In the genomic region with DNA sequence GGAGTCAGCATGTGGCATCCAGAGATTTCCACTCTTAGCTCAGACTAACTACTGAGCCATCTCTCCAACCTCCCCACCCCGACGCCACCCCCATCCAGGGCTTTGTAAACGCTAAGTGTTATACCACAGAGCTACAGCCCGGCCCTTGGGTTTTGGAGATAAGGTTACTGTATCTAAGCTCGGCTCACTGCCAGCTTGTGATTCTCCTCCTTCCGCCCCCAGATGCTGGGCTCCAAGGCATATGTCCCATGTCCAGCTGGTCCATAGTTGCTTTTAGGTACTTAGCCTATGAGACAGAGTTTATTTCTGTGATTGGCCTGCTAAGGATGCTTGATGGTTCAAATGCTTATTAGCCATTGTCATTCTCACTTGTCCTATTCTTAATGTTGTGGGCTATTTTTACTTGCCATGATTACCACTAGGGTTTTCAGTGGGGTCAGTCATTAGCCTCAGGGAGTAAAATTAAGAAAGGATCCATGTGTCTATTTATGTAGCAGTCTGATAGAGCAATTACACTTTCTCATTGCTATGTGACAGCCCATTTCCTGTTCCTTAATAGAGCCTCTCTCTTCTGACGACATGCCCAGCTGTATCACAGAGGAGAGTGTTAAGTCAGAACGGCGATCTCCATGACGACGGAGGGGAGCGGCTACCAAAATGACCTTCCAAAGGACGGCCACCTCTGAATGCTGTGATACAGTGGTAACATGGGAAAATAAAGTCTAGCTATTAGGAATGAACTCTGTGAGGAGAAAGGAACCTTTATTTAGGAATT, we compare ENCODE assay signal across 10 mouse cellular contexts. TPM values are rescaled to one million over a fixed set of nuclear protein-coding genes. Genes with fewer than 3 reads are reported as not detected.
DNase-seq lines count a peak whose midpoint lies in the region; ATAC-seq and TF ChIP-seq lines count a peak whose summit lies in the region.
"Had no signal": no experiment of that assay in that cellular context is flagged by ENCODE, and none has a peak within 500 bp of the region (broad histone marks: within the 10 kb centered on the region; RNA-seq: fewer than 3 reads in every experiment).

No protein-coding gene starts in this region.

- no peaks in the 10 kb centered on the region for H3K27me3 ChIP-seq in lung, embryonic 16.5 days (ENCODE audit: control insufficient read depth, insufficient read depth, low read depth, low read length)
- H3K27me3 ChIP-seq in embryonic facial prominence, embryonic 15.5 days = no peaks in the 10 kb centered on the region
- H3K27me3 ChIP-seq in intestine, postnatal 0 days (replicated peaks; ENCODE audit: control insufficient read depth, insufficient read depth, low read length) = no peaks in the 10 kb centered on the region
- H3K27me3 ChIP-seq in stomach, embryonic 14.5 days (ENCODE audit: control insufficient read depth, insufficient read depth, low read length) = no peaks in the 10 kb centered on the region
- H3K27me3 ChIP-seq: limb, embryonic 12.5 days had no signal

- no peak for DNase-seq in lung, adult 2 months
- no peak for DNase-seq in right cerebral cortex, postnatal 36 days (ENCODE audit: low spot score in 2 of 2)
- DNase-seq in layer of hippocampus, adult 8-10 months (ENCODE audit: low spot score in 2 of 2) = no peak
- no peak for DNase-seq in cerebellum, adult 18-20 months

- H3K27ac ChIP-seq in lung, embryonic 16.5 days (ENCODE audit: low read length) = no peak overlapping the region; the same call in 1 of the 2 replicates
- no peak overlapping the region for H3K27ac ChIP-seq in embryonic facial prominence, embryonic 15.5 days (replicated peaks)
- no peak overlapping the region for H3K27ac ChIP-seq in intestine, postnatal 0 days (ENCODE audit: low read depth, low read length)
- H3K27ac ChIP-seq in stomach, embryonic 14.5 days (ENCODE audit: low read length) = no peak overlapping the region
- H3K27ac ChIP-seq: limb, embryonic 12.5 days had no signal

- peak; percentile 82 for ATAC-seq in lung, embryonic 16.5 days (ENCODE audit: low read depth)
- peak; percentile 34; the same call in 1 of the 2 replicates for ATAC-seq in embryonic facial prominence, embryonic 15.5 days (ENCODE audit: insufficient number of reproducible peaks, low FRiP score, low TSS enrichment, low read depth)
- peak; percentile 47; the same call in 1 of the 2 replicates for ATAC-seq in intestine, postnatal 0 days
- ATAC-seq in stomach, embryonic 14.5 days (ENCODE audit: insufficient number of reproducible peaks, insufficient read depth, low FRiP score, low read depth) = peak; percentile 64; the same call in 1 of the 2 replicates
- ATAC-seq: activated CD4-positive, CD25-positive, alpha-beta regulatory T cell, adult 4 months had no signal

- WGBS in lung, embryonic 16.5 days = 27% methylated on average over 13 of the region's 13 CpGs
- WGBS in lung, adult 2 months = 30% methylated on average over 13 of the region's 13 CpGs
- whole genome bisulfite sequencing in embryonic facial prominence, embryonic 15.5 days = 45% methylated on average over 13 of the region's 13 CpGs
- 38% methylated on average over 13 of the region's 13 CpGs for WGBS in intestine, postnatal 0 days
- WGBS in stomach, embryonic 14.5 days = 38% methylated on average over 13 of the region's 13 CpGs

- no peak overlapping the region for H3K9ac ChIP-seq in lung, embryonic 16.5 days (ENCODE audit: low read length)
- no peak overlapping the region for H3K9ac ChIP-seq in embryonic facial prominence, embryonic 15.5 days
- no peak overlapping the region for H3K9ac ChIP-seq in intestine, postnatal 0 days (ENCODE audit: low read depth, low read length)
- no peak overlapping the region for H3K9ac ChIP-seq in stomach, embryonic 14.5 days (replicated peaks; ENCODE audit: low read depth, low read length)
- H3K9ac ChIP-seq: limb, embryonic 12.5 days had no signal

- no peaks in the 10 kb centered on the region for H3K36me3 ChIP-seq in lung, embryonic 16.5 days (ENCODE audit: control insufficient read depth, insufficient read depth, low read length)
- H3K36me3 ChIP-seq in embryonic facial prominence, embryonic 15.5 days = no peaks in the 10 kb centered on the region
- no peaks in the 10 kb centered on the region for H3K36me3 ChIP-seq in intestine, postnatal 0 days (ENCODE audit: control insufficient read depth, insufficient read depth)
- no peaks in the 10 kb centered on the region for H3K36me3 ChIP-seq in stomach, embryonic 14.5 days (ENCODE audit: control insufficient read depth, insufficient read depth, low read length)
- H3K36me3 ChIP-seq: limb, embryonic 12.5 days had no signal

- no peak for TF ChIP-seq CTCF in lung, adult 2 months (IDR thresholded peaks at IDR 0.05; ENCODE audit: insufficient read depth, low read length)
- TF ChIP-seq CTCF in intestine, postnatal 0 days (IDR thresholded peaks at IDR 0.05; ENCODE audit: low read depth) = no peak

- H3K4me1 ChIP-seq in lung, embryonic 16.5 days (replicated peaks; ENCODE audit: control insufficient read depth, insufficient read depth, low read length) = peaks cover 9% of the 10 kb centered on the region; the same call in 1 of the 2 replicates
- H3K4me1 ChIP-seq in lung, adult 2 months (ENCODE audit: control insufficient read depth, insufficient read depth, low read length) = 0 out of 2 replicates have a peak, but pooled peaks cover 2% of the 10 kb centered on the region
- H3K4me1 ChIP-seq in embryonic facial prominence, embryonic 15.5 days = peaks cover 4% of the 10 kb centered on the region; the same call in 1 of the 2 replicates
- no peaks in the 10 kb centered on the region for H3K4me1 ChIP-seq in intestine, postnatal 0 days (replicated peaks; ENCODE audit: control insufficient read depth, insufficient read depth, low read length)
- H3K4me1 ChIP-seq in stomach, embryonic 14.5 days (ENCODE audit: control insufficient read depth, insufficient read depth, low read length) = 0 out of 2 replicates have a peak, but pooled peaks cover 5% of the 10 kb centered on the region

- H3K4me3 ChIP-seq in lung, embryonic 16.5 days (ENCODE audit: low read length) = no peak overlapping the region
- H3K4me3 ChIP-seq in lung, adult 2 months (replicated peaks; ENCODE audit: extremely low read depth, low read depth, low read length) = no peak overlapping the region
- H3K4me3 ChIP-seq in embryonic facial prominence, embryonic 15.5 days (replicated peaks) = no peak overlapping the region
- no peak overlapping the region for H3K4me3 ChIP-seq in intestine, postnatal 0 days (ENCODE audit: low read depth, low read length)
- H3K4me3 ChIP-seq in stomach, embryonic 14.5 days (ENCODE audit: low read depth, low read length) = no peak overlapping the region
- H3K4me3 ChIP-seq: limb, embryonic 12.5 days had no signal

- H3K4me2 ChIP-seq in lung, embryonic 16.5 days (ENCODE audit: low read depth, low read length) = no peak overlapping the region
- H3K4me2 ChIP-seq in embryonic facial prominence, embryonic 15.5 days (replicated peaks) = no peak overlapping the region
- no peak overlapping the region for H3K4me2 ChIP-seq in intestine, postnatal 0 days (replicated peaks; ENCODE audit: low read depth)
- no peak overlapping the region for H3K4me2 ChIP-seq in stomach, embryonic 14.5 days (replicated peaks; ENCODE audit: low read depth, low read length)
- H3K4me2 ChIP-seq: limb, embryonic 12.5 days had no signal

- no peaks in the 10 kb centered on the region for H3K9me3 ChIP-seq in lung, embryonic 16.5 days (ENCODE audit: control insufficient read depth, low read length)
- H3K9me3 ChIP-seq in embryonic facial prominence, embryonic 15.5 days (replicated peaks) = no peaks in the 10 kb centered on the region
- no peaks in the 10 kb centered on the region for H3K9me3 ChIP-seq in intestine, postnatal 0 days (ENCODE audit: control insufficient read depth)
- H3K9me3 ChIP-seq in stomach, embryonic 14.5 days (ENCODE audit: control insufficient read depth, low read depth, low read length) = no peaks in the 10 kb centered on the region
- H3K9me3 ChIP-seq: limb, embryonic 12.5 days had no signal

- TF ChIP-seq POLR2A in lung, adult 2 months (IDR thresholded peaks at IDR 0.05; ENCODE audit: borderline replicate concordance, extremely low read depth, low read depth, low read length) = no peak

RNA-seq across cellular contexts. Expression of a gene that starts 5.8 kb away (rescaled TPM):
- polyA plus RNA-seq in lung, embryonic 16.5 days (2015; fragmentation: Nextera tagmentation; extraction: Ambion mirVana) = 354 and 375 TPM in 2 replicates
- 13.8 and 23.5 TPM in 2 replicates for polyA plus RNA-seq in lung, adult 2 months (2012; rRNA removed)
- 368 and 388 TPM in 2 replicates for polyA plus RNA-seq in embryonic facial prominence, embryonic 15.5 days (2015; fragmentation: Nextera tagmentation; extraction: Ambion mirVana)
- 156 and 157 TPM in 2 replicates for polyA plus RNA-seq in intestine, postnatal 0 days (2015; fragmentation: Nextera tagmentation; extraction: Ambion mirVana)
- 396 and 425 TPM in 2 replicates for polyA plus RNA-seq in stomach, embryonic 14.5 days (2014; fragmentation: Nextera tagmentation; extraction: Ambion mirVana)
- total RNA-seq in layer of hippocampus, adult 8-10 months (2022) = 100 to 1,000 TPM; 174 to 197 (median 187) TPM

RNA-seq across cellular contexts. Expression of a gene that starts 47.0 kb away (rescaled TPM):
- 39.5 and 40.3 TPM in 2 replicates for polyA plus RNA-seq in lung, embryonic 16.5 days (2015; fragmentation: Nextera tagmentation; extraction: Ambion mirVana)
- 13.9 and 19.0 TPM in 2 replicates for polyA plus RNA-seq in lung, adult 2 months (2012; rRNA removed)
- 45.7 and 51.7 TPM in 2 replicates for polyA plus RNA-seq in embryonic facial prominence, embryonic 15.5 days (2015; fragmentation: Nextera tagmentation; extraction: Ambion mirVana)
- 38.1 and 39.5 TPM in 2 replicates for polyA plus RNA-seq in intestine, postnatal 0 days (2015; fragmentation: Nextera tagmentation; extraction: Ambion mirVana)
- 44.5 and 53.5 TPM in 2 replicates for polyA plus RNA-seq in stomach, embryonic 14.5 days (2014; fragmentation: Nextera tagmentation; extraction: Ambion mirVana)
- 10 to 100 TPM; 43.4 to 53.5 (median 48.7) TPM for total RNA-seq in layer of hippocampus, adult 8-10 months (2022)

RNA-seq across cellular contexts. Expression of a gene that starts 51.6 kb away (rescaled TPM):
- 0.70 and 0.82 TPM in 2 replicates for polyA plus RNA-seq in lung, embryonic 16.5 days (2015; fragmentation: Nextera tagmentation; extraction: Ambion mirVana)
- 1.1 and 2.6 TPM in 2 replicates for polyA plus RNA-seq in lung, adult 2 months (2012; rRNA removed)
- polyA plus RNA-seq in embryonic facial prominence, embryonic 15.5 days (2015; fragmentation: Nextera tagmentation; extraction: Ambion mirVana) = 0.89 and 1.4 TPM in 2 replicates
- polyA plus RNA-seq in intestine, postnatal 0 days (2015; fragmentation: Nextera tagmentation; extraction: Ambion mirVana) = 0.35 and 0.43 TPM in 2 replicates
- polyA plus RNA-seq in stomach, embryonic 14.5 days (2014; fragmentation: Nextera tagmentation; extraction: Ambion mirVana) = 0.39 and 0.66 TPM in 2 replicates
- under 1 TPM; 0.25 to 0.47 (median 0.38) TPM for total RNA-seq in layer of hippocampus, adult 8-10 months (2022)
- polyA plus RNA-seq: activated CD4-positive, CD25-positive, alpha-beta regulatory T cell, adult 4 months; limb, embryonic 12.5 days had no signal
